Mouse (Mus musculus): ENCODE results near the gene Myo1b. TPM values are rescaled to one million over a fixed set of nuclear protein-coding genes. Genes with fewer than 3 reads are reported as not detected.

Gene Myo1b
- polyA plus RNA-seq, 1 experiment from 2014 or later = 38.3 TPM

DNA sequence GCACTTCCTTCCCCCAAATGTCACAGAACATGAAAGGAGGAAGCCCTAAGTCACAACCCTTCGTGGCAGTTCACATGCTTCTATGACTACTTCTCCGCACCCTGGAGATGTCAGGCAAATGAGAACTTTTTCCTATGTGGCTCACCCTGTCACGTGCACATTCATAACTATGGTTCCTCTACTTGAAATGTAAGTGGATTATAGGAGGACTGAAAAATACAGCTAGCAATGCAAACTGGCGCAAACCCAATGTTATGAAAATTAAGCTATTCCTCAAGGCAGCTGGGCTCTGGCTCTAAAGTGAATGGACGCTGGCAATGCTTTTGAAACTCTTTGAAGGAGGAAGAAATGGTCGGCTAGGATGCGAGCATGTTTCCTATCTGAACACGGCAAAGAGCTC is 8.1 kb downstream of the Myo1b start:
- DNase-seq (ENCODE audit: low spot score) = no peak
- no peak for TF ChIP-seq EP300 (optimal IDR thresholded peaks at IDR 0.05)
- TF ChIP-seq CTCF (IDR thresholded peaks at IDR 0.05; ENCODE audit: low read depth) = no peak

DNA sequence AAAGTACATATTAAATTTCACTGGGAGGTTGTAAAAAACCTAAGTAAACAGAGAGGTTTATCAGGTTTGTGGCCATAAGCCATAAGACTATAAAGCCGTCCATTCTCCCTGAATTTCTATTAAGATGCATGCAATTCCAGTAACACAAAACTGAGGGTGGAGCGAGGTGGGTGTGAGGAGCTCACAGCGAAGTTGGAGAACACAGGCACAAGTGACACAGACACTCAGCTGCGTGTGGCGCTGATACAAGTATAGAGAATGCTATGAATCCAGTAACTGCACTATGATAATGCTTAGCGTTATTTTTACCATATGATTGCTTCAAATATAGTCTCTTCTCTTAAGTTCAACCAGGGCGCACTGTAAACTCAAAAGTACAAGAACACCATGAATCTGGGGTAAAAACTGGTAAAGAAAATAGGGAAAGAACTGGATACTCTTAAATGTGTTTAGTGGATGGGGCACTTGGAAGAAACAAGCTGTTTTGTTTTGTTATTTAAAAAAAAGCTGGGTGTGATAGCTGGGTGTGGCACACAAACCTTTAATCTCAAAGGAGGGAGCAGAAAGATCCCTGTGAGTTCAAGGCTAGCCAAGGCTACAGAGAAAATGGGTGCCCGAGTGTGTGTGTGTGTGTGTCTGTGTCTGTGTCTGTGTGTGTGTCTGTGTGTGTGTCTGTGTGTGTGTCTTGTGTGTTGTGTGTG is 9.5 kb downstream of the Myo1b start:
- Histone ChIP-seq H3K4me1 (replicated peaks; ENCODE audit: control insufficient read depth, insufficient read depth) (0 out of 2 replicates have a peak, but pooled peaks cover 3% of the 10 kb centered on the region), H3K9ac (ENCODE audit: low read length) (no peak overlapping the region), H3K27me3 (ENCODE audit: control insufficient read depth, insufficient read depth, low read length) (no peaks in the 10 kb centered on the region), H3K4me3 (ENCODE audit: low read depth, low read length) (no peak overlapping the region), H3K27ac (replicated peaks) (no peak overlapping the region), H3K4me2 (replicated peaks; ENCODE audit: low read depth) (no peak overlapping the region), H3K36me3 (ENCODE audit: control insufficient read depth, insufficient read depth, low read length) (no peaks in the 10 kb centered on the region), H3K9me3 (ENCODE audit: control insufficient read depth, low read length) (no peaks in the 10 kb centered on the region)
- no peak for TF ChIP-seq EP300 (optimal IDR thresholded peaks at IDR 0.05)
- TF ChIP-seq CTCF (IDR thresholded peaks at IDR 0.05; ENCODE audit: low read depth) = no peak
- ATAC-seq (ENCODE audit: low FRiP score, low TSS enrichment) (no peak), DNase-seq (ENCODE audit: low spot score) (no peak)
- 79% methylated on average over 8 of the region's 8 CpGs for WGBS

More for the DNA sequence above, 8.1 kb downstream of the Myo1b start:
- H3K9ac ChIP-seq (ENCODE audit: low read length) = no peak overlapping the region
- H3K4me1 ChIP-seq (replicated peaks; ENCODE audit: control insufficient read depth, insufficient read depth) = peaks cover 3% of the 10 kb centered on the region; the same call in 1 of the 2 replicates
- no peaks in the 10 kb centered on the region for H3K27me3 ChIP-seq (ENCODE audit: control insufficient read depth, insufficient read depth, low read length)
- H3K9me3 ChIP-seq (ENCODE audit: control insufficient read depth, low read length) = no peaks in the 10 kb centered on the region
- WGBS = 38% methylated on average over 8 of the region's 8 CpGs
- no peak overlapping the region for H3K27ac ChIP-seq (replicated peaks)
- ATAC-seq (ENCODE audit: low FRiP score, low TSS enrichment) = no peak
- no peak overlapping the region for H3K4me2 ChIP-seq (replicated peaks; ENCODE audit: low read depth)
- H3K36me3 ChIP-seq (ENCODE audit: control insufficient read depth, insufficient read depth, low read length) = no peaks in the 10 kb centered on the region
- no peak overlapping the region for H3K4me3 ChIP-seq (ENCODE audit: low read depth, low read length)

DNA sequence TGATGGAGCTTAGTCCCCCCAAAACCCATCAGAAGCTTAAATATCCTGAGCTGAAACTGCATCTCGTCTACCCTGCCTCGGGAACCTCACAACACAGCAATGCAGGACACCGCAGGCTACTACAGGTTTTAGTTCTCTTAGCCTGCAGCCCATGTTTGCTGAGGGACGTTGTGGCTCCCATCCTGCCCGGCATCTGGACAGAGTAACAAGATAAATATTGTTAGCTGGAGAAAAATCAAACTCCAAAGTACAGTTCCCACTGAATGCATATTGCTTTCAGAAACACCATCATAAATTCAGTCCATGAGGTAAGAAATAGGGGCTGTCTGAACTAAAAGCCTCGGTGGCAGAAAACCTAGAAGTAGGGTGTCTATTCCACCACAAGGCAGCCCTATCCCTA is 10.8 kb downstream of the Myo1b start:
- no peak overlapping the region for H3K4me2 ChIP-seq (replicated peaks; ENCODE audit: low read depth)
- 0 out of 2 replicates have a peak, but pooled peaks cover 3% of the 10 kb centered on the region for H3K4me1 ChIP-seq (replicated peaks; ENCODE audit: control insufficient read depth, insufficient read depth)
- H3K9me3 ChIP-seq (ENCODE audit: control insufficient read depth, low read length) = no peaks in the 10 kb centered on the region
- TF ChIP-seq EP300 (optimal IDR thresholded peaks at IDR 0.05) (no peak), CTCF (IDR thresholded peaks at IDR 0.05; ENCODE audit: low read depth) (no peak)
- H3K27me3 ChIP-seq (ENCODE audit: control insufficient read depth, insufficient read depth, low read length) = no peaks in the 10 kb centered on the region
- no peak overlapping the region for H3K27ac ChIP-seq (replicated peaks)
- no peaks in the 10 kb centered on the region for H3K36me3 ChIP-seq (ENCODE audit: control insufficient read depth, insufficient read depth, low read length)
- no peak overlapping the region for H3K9ac ChIP-seq (ENCODE audit: low read length)
- no peak overlapping the region for H3K4me3 ChIP-seq (ENCODE audit: low read depth, low read length)
- 58% methylated on average over 6 of the region's 6 CpGs for WGBS
- DNase-seq (ENCODE audit: low spot score) = no peak
- no peak for ATAC-seq (ENCODE audit: low FRiP score, low TSS enrichment)

DNA sequence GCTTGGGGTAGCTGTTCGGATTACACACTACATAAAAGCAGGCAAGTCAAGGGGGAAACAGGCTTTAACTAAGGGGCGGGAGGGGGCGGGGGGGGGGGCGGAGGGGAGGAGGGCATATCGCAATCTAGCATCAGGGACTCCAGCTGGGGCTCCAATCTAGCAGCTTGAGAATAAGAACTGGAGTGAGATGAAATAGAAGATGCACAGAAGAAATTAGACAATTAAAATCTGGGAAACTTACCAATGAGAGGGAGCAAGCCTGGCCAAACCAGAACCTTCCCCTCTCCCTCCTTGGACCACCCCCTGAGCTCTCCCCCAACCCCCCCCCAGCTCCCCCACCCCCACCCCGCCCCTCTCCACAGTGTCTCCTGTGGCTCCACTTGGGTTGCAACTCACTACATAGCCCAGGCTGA is 18.7 kb downstream of the Myo1b start:
- no peaks in the 10 kb centered on the region for H3K36me3 ChIP-seq (ENCODE audit: control insufficient read depth, insufficient read depth, low read length)
- no peaks in the 10 kb centered on the region; the same call in none of the 2 replicates for H3K4me1 ChIP-seq (replicated peaks; ENCODE audit: control insufficient read depth, insufficient read depth)
- no peak for ATAC-seq (ENCODE audit: low FRiP score, low TSS enrichment)
- TF ChIP-seq CTCF (IDR thresholded peaks at IDR 0.05; ENCODE audit: low read depth) = no peak
- no peak for TF ChIP-seq EP300 (optimal IDR thresholded peaks at IDR 0.05)
- no peak for DNase-seq (ENCODE audit: low spot score)
- no peaks in the 10 kb centered on the region for H3K27me3 ChIP-seq (ENCODE audit: control insufficient read depth, insufficient read depth, low read length)
- H3K4me3 ChIP-seq (ENCODE audit: low read depth, low read length) = no peak overlapping the region
- no peak overlapping the region for H3K4me2 ChIP-seq (replicated peaks; ENCODE audit: low read depth)
- no peaks in the 10 kb centered on the region for H3K9me3 ChIP-seq (ENCODE audit: control insufficient read depth, low read length)
- WGBS = 48% methylated on average over 6 of the region's 6 CpGs
- H3K27ac ChIP-seq (replicated peaks) = no peak overlapping the region
- no peak overlapping the region for H3K9ac ChIP-seq (ENCODE audit: low read length)

DNA sequence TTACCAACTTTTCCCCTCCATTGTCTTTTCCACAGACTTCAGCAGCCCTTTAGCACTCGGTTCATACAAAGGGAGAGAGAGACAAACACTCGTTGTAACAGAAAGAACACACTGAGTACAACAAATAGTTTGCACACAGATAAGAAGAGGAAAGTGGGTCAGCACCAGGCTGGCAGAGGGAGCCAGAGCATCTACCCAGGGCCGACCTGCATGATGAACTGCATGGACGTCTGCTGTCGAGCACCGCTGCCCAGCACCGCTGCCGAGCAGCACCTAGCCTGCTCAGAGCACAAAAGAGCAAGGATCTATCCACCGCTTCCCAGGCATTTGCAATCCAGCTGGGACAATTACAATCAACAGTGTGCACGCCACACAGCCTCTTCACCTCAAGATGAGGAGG is 19.9 kb downstream of the Myo1b start:
- H3K27ac ChIP-seq (replicated peaks) = no peak overlapping the region
- no peaks in the 10 kb centered on the region for H3K36me3 ChIP-seq (ENCODE audit: control insufficient read depth, insufficient read depth, low read length)
- no peak overlapping the region for H3K4me3 ChIP-seq (ENCODE audit: low read depth, low read length)
- peaks cover 2% of the 10 kb centered on the region for H3K4me1 ChIP-seq (replicated peaks; ENCODE audit: control insufficient read depth, insufficient read depth)
- H3K9ac ChIP-seq (ENCODE audit: low read length) = no peak overlapping the region
- ATAC-seq (ENCODE audit: low FRiP score, low TSS enrichment) (no peak), DNase-seq (ENCODE audit: low spot score) (no peak)
- no peaks in the 10 kb centered on the region for H3K27me3 ChIP-seq (ENCODE audit: control insufficient read depth, insufficient read depth, low read length)
- 46% methylated on average over 10 of the region's 10 CpGs for WGBS
- no peak for TF ChIP-seq EP300 (optimal IDR thresholded peaks at IDR 0.05)
- H3K4me2 ChIP-seq (replicated peaks; ENCODE audit: low read depth) = no peak overlapping the region
- no peaks in the 10 kb centered on the region for H3K9me3 ChIP-seq (ENCODE audit: control insufficient read depth, low read length)

DNA sequence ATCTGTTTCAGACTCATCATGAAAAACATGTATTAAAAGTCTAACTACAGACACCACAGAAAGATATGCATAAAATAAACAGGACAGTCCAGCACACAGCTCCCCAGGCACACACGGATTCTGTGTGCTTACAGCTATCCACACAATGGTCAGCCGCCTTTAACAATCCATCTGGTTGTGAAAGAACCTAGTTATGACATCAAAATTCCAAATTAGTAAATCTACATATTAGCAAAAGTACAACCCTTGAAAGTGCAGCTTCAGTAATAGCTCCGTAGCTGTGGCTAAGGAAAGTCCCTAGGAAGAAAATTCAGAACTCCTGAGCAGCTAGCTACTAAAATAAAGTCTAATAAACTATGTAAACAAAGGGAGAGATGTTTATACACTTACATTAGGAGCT is 21.1 kb downstream of the Myo1b start:
- Histone ChIP-seq H3K4me3 (ENCODE audit: low read depth, low read length) (no peak overlapping the region), H3K4me1 (replicated peaks; ENCODE audit: control insufficient read depth, insufficient read depth) (peaks cover 2% of the 10 kb centered on the region), H3K27ac (replicated peaks) (no peak overlapping the region), H3K36me3 (ENCODE audit: control insufficient read depth, insufficient read depth, low read length) (no peaks in the 10 kb centered on the region), H3K9me3 (ENCODE audit: control insufficient read depth, low read length) (no peaks in the 10 kb centered on the region), H3K27me3 (ENCODE audit: control insufficient read depth, insufficient read depth, low read length) (no peaks in the 10 kb centered on the region), H3K9ac (ENCODE audit: low read length) (no peak overlapping the region), H3K4me2 (replicated peaks; ENCODE audit: low read depth) (no peak overlapping the region)
- DNase-seq (ENCODE audit: low spot score) (no peak), ATAC-seq (ENCODE audit: low FRiP score, low TSS enrichment) (no peak)
- TF ChIP-seq EP300 (optimal IDR thresholded peaks at IDR 0.05) = no peak
- TF ChIP-seq CTCF (IDR thresholded peaks at IDR 0.05; ENCODE audit: low read depth) = no peak
- WGBS = 36% methylated on average over 3 of the region's 3 CpGs
